Mouse (Mus musculus) ES-Bruce4 (cell line): ENCODE data around the gene Pum1. TPM values are rescaled to one million over a fixed set of nuclear protein-coding genes. Genes with fewer than 3 reads are reported as not detected.
"Not testable (repeated sequence)": the region's sequence is repeated elsewhere in the genome, so short reads cannot be mapped to it uniquely, and the experiment has no call there.

ENCODE experiments used
- H3K27ac ChIP-seq: 2 replicates; pipeline ENCODE4 v1.5.1; 2012; ENCODE audit warnings: low read length, inconsistent platforms; ENCODE audit not compliant: insufficient read depth
- H3K27me3 ChIP-seq: 2 replicates; pipeline ENCODE4 v1.6.1; 2012; ENCODE audit warnings: mild to moderate bottlenecking, low read length, inconsistent platforms; ENCODE audit not compliant: control insufficient read depth, poor library complexity, insufficient read depth, severe bottlenecking
- H3K36me3 ChIP-seq: 2 replicates; pipeline ENCODE4 v1.6.1; 2012; ENCODE audit warnings: inconsistent platforms, mild to moderate bottlenecking, low read length, moderate library complexity; ENCODE audit not compliant: control insufficient read depth, poor library complexity, insufficient read depth, severe bottlenecking
- H3K4me1 ChIP-seq: one replicate; pipeline ENCODE4 v1.8.1; 2011; ENCODE audit warnings: low read length; ENCODE audit not compliant: control insufficient read depth, insufficient read depth
- H3K4me3 ChIP-seq: 2 replicates; pipeline ENCODE4 v1.5.1; 2011; ENCODE audit warnings: low read depth, mild to moderate bottlenecking, low read length
- H3K9ac ChIP-seq: 2 replicates; pipeline ENCODE4 v1.6.1; 2012; ENCODE audit warnings: low read depth, mild to moderate bottlenecking, inconsistent platforms; ENCODE audit not compliant: poor library complexity, severe bottlenecking
- H3K9me3 ChIP-seq: replicated peaks from 2 replicates; pipeline ENCODE4 v1.6.1; 2012; ENCODE audit warnings: mild to moderate bottlenecking, low read length, inconsistent platforms; ENCODE audit not compliant: control insufficient read depth, poor library complexity, insufficient read depth, severe bottlenecking
- CTCF ChIP-seq: IDR thresholded peaks from one replicate; pipeline ENCODE4 v1.8.1; 2011; ENCODE audit warnings: low read depth, low read length
- EP300 ChIP-seq: IDR thresholded peaks from 2 replicates; pipeline ENCODE4 v1.6.1; 2011; ENCODE audit warnings: low read depth, low read length; ENCODE audit not compliant: insufficient read depth
- POLR2A ChIP-seq: IDR thresholded peaks from one replicate; pipeline ENCODE4 v1.8.1; 2011; ENCODE audit warnings: low read length; ENCODE audit not compliant: insufficient read depth
- polyA plus RNA-seq: library from polyadenylated mRNA; stranded (reverse); fragments of >200 nt; gene quantifications from 2 replicates; pipeline ENCODE4 v1.2.4, GENCODE M21; 2011; ENCODE audit warnings: low read depth; ENCODE audit not compliant: missing spikeins, insufficient read depth, insufficient read length

The Pum1 gene
- polyA plus RNA-seq, 1 experiment: 111 TPM

DNA sequence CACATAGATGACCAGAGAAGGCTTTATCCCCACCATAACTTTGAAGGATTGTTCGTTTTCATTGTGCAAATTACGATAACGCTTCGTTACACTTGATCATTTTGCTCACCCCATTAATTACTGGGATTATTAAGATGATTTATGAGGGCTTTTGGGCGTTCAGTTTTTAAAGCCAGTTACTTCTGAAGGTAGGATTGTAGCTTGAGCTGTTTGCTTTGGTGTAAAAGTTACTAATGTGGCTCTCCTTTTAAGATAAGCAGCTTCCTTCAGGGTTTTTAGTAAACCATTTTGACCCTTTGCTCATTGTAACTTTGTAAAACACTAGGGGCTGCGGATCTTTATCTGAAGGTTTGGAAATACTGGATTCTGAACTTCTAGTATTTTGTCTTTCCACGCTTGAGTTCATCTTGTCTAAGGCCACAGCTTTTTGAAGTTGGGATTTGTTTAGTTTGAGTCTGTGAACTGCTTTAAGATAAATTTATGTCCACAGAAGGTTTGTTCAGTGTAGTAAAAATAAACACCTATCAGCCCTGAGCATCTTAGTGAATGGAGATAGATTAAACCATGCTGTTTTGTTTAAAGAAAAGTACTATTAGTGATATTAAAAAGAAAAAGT lies 1.4 kb downstream of the Pum1 start:
- H3K27me3 ChIP-seq: no peaks in the 10 kb centered on the region
- H3K9me3 ChIP-seq: no peaks in the 10 kb centered on the region
- H3K4me1 ChIP-seq: peaks cover 2% of the 10 kb centered on the region
- peaks cover 25% of the 10 kb centered on the region for H3K36me3 ChIP-seq
- TF ChIP-seq EP300: no peak
- no peak for TF ChIP-seq POLR2A
- H3K4me3 ChIP-seq: peak overlapping the region; percentile 100
- peak overlapping the region; percentile 82 for H3K27ac ChIP-seq
- H3K9ac ChIP-seq: peak overlapping the region; percentile 97

DNA sequence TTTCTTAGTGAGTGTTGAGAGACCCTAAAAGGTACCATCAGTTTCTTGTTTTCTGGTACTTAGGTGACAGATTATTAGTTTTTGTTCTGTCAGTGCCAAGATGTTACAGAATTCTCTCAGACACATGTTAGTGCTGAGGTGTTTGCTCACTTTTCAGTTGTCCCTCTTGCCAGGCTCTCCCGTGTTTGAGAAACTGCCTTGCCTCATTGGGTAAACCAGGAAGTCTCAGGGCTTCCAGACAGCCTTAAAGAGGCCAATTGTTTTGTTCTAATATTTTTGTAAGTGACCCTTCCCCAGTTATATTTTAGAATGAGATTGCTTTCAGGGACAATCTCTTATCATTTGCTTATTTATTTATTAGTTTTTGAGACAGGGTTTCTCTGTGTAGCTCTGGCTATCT lies 2.1 kb downstream of the Pum1 start:
- H3K4me1 ChIP-seq: peaks cover 2% of the 10 kb centered on the region
- H3K9ac ChIP-seq: peak overlapping the region; percentile 97
- TF ChIP-seq POLR2A: no peak

DNA sequence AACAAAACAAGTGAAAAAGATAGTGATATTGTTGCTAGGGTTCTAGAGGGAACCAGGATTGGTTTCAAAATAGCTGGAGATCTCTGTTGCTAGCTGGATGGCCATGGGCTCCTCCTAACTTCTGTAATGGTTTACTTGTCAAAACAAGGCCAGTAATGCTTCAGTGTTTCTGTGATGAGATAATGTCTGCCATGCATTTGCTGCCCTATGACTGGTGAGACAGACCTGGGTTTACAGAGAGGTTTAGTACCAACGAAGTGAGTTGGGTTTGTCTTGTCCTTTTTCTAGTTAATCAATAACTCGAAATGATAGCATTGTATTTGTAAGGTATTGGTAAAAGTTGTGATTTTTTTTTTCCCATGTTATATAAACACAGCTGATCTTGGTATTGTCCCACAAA lies 4.6 kb downstream of the Pum1 start:
- no peak overlapping the region for H3K4me3 ChIP-seq
- H3K9me3 ChIP-seq: no peaks in the 10 kb centered on the region
- peaks cover 56% of the 10 kb centered on the region for H3K36me3 ChIP-seq
- H3K27ac ChIP-seq: no peak overlapping the region
- no peak for TF ChIP-seq POLR2A
- TF ChIP-seq EP300: no peak
- TF ChIP-seq CTCF: no peak
- peaks cover 4% of the 10 kb centered on the region for H3K4me1 ChIP-seq
- H3K9ac ChIP-seq: peak overlapping the region; percentile 53
- H3K27me3 ChIP-seq: no peaks in the 10 kb centered on the region

More for the DNA sequence above, 2.1 kb downstream of the Pum1 start:
- H3K9me3 ChIP-seq: no peaks in the 10 kb centered on the region
- peak overlapping the region; percentile 60 for H3K4me3 ChIP-seq
- no peak overlapping the region for H3K27ac ChIP-seq
- H3K27me3 ChIP-seq: no peaks in the 10 kb centered on the region
- peaks cover 31% of the 10 kb centered on the region for H3K36me3 ChIP-seq

DNA sequence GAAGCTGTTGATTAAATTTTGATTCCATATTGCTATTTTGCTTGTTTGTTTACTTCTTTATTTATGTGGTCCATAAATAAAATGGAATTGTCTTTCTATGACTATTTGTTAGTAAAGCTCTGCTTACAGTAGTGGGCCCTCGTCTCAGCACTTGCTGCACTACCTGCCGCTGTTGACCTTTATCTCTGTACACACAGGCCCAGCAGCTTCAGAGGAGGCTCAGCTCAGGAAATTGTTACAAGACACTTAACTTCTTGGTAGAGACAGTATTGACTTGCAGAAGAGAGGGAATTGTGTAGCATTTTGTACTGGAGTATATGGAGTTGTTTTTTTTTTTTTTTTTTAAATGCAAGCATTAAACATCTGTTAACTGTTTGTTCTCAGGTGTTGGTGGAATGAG lies 5.4 kb downstream of the Pum1 start:
- H3K36me3 ChIP-seq: peaks cover 63% of the 10 kb centered on the region
- H3K27me3 ChIP-seq: no peaks in the 10 kb centered on the region
- no peak overlapping the region for H3K27ac ChIP-seq

DNA sequence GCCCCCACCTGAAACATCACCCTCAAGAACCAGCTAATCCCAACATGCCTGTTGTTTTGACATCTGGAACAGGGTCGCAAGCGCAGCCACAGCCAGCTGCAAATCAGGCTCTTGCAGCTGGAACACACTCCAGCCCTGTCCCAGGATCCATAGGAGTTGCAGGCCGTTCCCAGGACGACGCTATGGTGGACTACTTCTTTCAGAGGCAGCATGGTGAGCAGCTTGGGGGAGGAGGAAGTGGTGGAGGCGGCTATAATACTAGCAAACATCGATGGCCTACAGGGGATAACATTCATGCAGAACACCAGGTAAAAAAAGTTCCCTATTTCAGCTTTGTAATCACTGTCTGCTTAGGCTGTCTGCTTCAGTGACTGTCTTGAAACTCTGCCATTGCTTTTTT lies 5.9 kb downstream of the Pum1 start:
- H3K4me3 ChIP-seq: no peak overlapping the region
- TF ChIP-seq CTCF (no peak), EP300 (no peak), POLR2A (no peak)
- no peak overlapping the region for H3K27ac ChIP-seq
- no peaks in the 10 kb centered on the region for H3K27me3 ChIP-seq
- H3K36me3 ChIP-seq: peaks cover 65% of the 10 kb centered on the region
- no peak overlapping the region for H3K9ac ChIP-seq
- no peaks in the 10 kb centered on the region for H3K9me3 ChIP-seq
- peaks cover 4% of the 10 kb centered on the region for H3K4me1 ChIP-seq

More for the DNA sequence above, 5.4 kb downstream of the Pum1 start:
- H3K9ac ChIP-seq: peak overlapping the region; percentile 53
- TF ChIP-seq CTCF (no peak), EP300 (no peak), POLR2A (no peak)
- H3K9me3 ChIP-seq: no peaks in the 10 kb centered on the region
- H3K4me1 ChIP-seq: peaks cover 4% of the 10 kb centered on the region
- no peak overlapping the region for H3K4me3 ChIP-seq

DNA sequence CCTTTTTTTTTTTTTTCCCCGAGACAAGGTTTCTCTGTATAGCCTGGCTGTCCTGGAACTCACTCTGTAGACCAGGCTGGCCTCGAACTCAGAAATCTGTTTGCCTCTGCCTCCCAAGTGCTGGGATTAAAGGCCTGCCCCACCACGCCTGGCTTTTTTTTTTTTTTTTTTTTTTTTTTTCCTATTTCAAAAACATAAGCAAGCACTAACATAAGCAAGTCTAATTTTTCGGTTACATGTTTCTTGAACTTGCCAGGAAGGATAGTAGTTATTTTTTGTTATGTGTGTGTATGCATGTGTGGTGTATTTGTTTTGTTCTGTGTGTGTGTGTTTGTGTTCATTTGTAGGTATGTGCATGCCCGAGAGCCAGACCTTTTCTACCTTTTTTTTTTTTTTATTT lies 6.9 kb downstream of the Pum1 start:
- H3K9me3 ChIP-seq, H3K4me3 ChIP-seq, H3K4me1 ChIP-seq, H3K27me3 ChIP-seq: not testable (repeated sequence)
- Histone ChIP-seq H3K27ac (peak overlapping the region; percentile 54; the same call in 1 of the 2 replicates), H3K36me3 (peaks cover 73% of the 10 kb centered on the region), H3K9ac (peak overlapping the region; percentile 26; the same call in 1 of the 2 replicates)
